Mouse (Mus musculus) forebrain, embryonic 13.5 days (tissue): ENCODE measurements at regions not wholly inside any gene's neighbourhood (a gene's known extent, or its start where the extent isn't known, plus 50 kb on each side); places are given as distances from the start of the nearest gene placed in this dataset.
A peak's percentile ranks its signal among the peaks of the same experiment; 100 is the strongest.

Source experiments
- ATAC-seq: fragments of 200-750 bp; cut with Nextera tagmentation; 2 replicates; pipeline ENCODE4 v1.8.0; 2017
- H3K27ac ChIP-seq: fragments of 300-500 bp; sonication (generic); 2 replicates; pipeline ENCODE4 v1.5.1; 2015; ENCODE audit warnings: inconsistent platforms, mild to moderate bottlenecking, moderate library complexity
- H3K27me3 ChIP-seq: fragments of 300-500 bp; sonication (generic); 2 replicates; pipeline ENCODE4 v1.6.1; 2015; ENCODE audit warnings: mild to moderate bottlenecking, inconsistent platforms
- H3K36me3 ChIP-seq: fragments of 300-500 bp; sonication (generic); 2 replicates; pipeline ENCODE4 v1.6.1; 2015; ENCODE audit warnings: mild to moderate bottlenecking, inconsistent platforms; ENCODE audit not compliant: poor library complexity, severe bottlenecking
- H3K4me1 ChIP-seq: fragments of 300-500 bp; sonication (generic); 2 replicates; pipeline ENCODE4 v1.6.1; 2015; ENCODE audit warnings: inconsistent platforms
- H3K4me2 ChIP-seq: fragments of 300-500 bp; sonication (generic); 2 replicates; pipeline ENCODE4 v1.6.1; 2015; ENCODE audit warnings: inconsistent platforms, mild to moderate bottlenecking, moderate library complexity
- H3K4me3 ChIP-seq: fragments of 300-500 bp; sonication (generic); 2 replicates; pipeline ENCODE4 v1.5.1; 2015; ENCODE audit warnings: mild to moderate bottlenecking, inconsistent platforms
- H3K9ac ChIP-seq: fragments of 300-500 bp; sonication (generic); 2 replicates; pipeline ENCODE4 v1.6.1; 2015; ENCODE audit warnings: mild to moderate bottlenecking, inconsistent platforms
- H3K9me3 ChIP-seq: fragments of 300-500 bp; sonication (generic); replicated peaks from 2 replicates; pipeline ENCODE4 v1.6.1; 2016; ENCODE audit warnings: inconsistent platforms
- WGBS: fragments of 180-500 bp; shearing (Covaris S2); methylation state at CpG from one replicate; pipeline ENCODE4 v1.1.7; 2015; 5-methylcytosine and 5-hydroxymethylcytosine counted together

DNA sequence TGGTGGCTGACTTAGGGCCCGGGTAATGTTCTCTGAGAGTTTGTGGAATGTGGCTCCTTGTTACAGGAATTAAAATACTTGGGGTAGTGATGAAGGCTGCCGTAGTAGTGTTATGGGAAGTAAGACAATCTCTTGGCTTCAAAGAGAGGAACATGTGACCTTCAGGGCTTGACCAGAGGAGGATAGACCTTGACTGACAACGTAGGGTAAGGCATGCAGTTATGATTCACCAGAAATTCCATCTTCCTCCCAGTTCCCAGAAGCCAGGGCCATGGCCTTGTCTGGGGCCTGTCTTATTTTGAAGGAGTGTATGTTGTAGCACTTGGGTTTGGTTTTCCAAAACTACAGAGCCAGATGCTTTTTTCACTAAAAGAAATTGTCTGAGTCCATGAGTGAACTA lies 1370.1 kb upstream of the A1bg start:
- WGBS, result 87% methylated on average over 3 of the region's 3 CpGs
- Histone ChIP-seq H3K9me3 (no peaks in the 10 kb centered on the region), H3K4me2 (no peak overlapping the region), H3K36me3 (no peaks in the 10 kb centered on the region), H3K4me1 (peaks cover 11% of the 10 kb centered on the region), H3K9ac (no peak overlapping the region), H3K4me3 (no peak overlapping the region), H3K27me3 (no peaks in the 10 kb centered on the region), H3K27ac (no peak overlapping the region)
- no peak for ATAC-seq

DNA sequence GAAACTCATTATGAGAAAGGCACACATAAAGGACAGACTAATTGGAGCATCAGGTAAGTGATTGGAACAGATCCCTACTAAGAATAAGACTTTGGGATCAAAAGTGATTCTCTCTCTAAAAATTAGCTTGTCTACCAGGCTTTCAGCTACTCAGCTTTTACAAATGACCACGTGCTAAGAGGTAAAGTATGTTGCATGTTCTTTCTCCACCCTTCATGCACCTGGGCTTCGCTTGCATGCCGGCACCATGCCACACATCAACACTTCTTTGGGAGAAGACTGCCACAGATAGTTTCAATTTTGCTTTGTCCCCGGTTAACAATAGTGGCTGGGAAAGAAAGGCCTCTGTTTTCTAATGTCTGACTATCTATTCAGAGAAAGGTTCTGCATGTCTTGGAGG lies 1367.9 kb upstream of the A1bg start:
- H3K4me1 ChIP-seq, result peaks cover 15% of the 10 kb centered on the region
- no peaks in the 10 kb centered on the region for H3K36me3 ChIP-seq
- H3K4me3 ChIP-seq, result no peak overlapping the region
- H3K9ac ChIP-seq, result no peak overlapping the region
- H3K27me3 ChIP-seq, result no peaks in the 10 kb centered on the region
- no peak overlapping the region for H3K27ac ChIP-seq
- 83% methylated on average over 4 of the region's 4 CpGs for WGBS
- ATAC-seq, result no peak
- no peak overlapping the region for H3K4me2 ChIP-seq
- H3K9me3 ChIP-seq, result no peaks in the 10 kb centered on the region

DNA sequence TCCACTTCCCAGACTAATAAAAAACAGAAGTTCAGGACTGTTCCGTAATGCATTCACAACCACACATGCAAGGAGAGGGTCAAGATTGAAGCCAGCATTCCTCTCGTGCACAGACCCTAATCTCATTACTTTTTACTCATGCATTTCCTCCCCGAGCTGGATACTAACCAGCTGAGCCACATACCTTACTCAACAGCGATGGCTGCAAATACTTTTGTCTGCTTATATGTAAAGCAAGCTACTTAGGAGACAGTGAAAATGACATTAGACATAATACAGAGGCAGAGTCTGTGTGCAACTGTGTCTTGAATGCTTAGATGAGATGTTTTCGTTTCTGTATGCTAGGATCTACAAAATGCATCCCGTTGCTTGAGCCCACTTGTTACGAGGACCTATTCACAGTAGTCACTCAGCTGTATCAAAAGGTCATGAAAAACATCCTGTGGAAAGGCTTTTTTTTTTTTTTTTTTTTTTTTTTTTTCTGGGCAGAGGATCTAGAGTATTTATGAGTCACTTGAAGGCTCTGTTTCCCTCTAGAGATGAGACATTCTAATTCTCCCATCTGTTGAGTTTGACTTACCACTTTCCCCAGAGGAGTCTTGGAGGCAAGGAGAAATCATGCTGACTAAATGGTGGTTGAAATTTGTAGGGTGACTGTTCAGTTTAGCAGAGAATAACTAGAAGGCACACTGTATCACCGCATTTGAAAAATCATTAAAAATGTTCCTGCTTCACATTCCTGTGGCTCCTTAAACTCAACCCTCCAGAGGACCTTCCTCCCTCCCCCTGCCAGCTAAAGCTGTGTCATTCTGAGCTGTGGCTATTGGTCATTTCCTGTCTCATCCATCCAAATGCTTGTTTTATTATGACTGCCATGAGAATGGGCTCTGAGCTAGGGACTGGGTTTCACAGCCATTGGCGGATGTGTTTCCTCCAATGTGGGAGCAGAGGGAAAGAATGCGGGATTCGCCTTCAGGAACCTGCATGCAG lies 1364.1 kb upstream of the A1bg start:
- Histone ChIP-seq H3K4me2 (no peak overlapping the region), H3K9ac (no peak overlapping the region), H3K4me3 (no peak overlapping the region), H3K9me3 (no peaks in the 10 kb centered on the region), H3K27me3 (no peaks in the 10 kb centered on the region), H3K4me1 (peaks cover 27% of the 10 kb centered on the region), H3K27ac (no peak overlapping the region), H3K36me3 (no peaks in the 10 kb centered on the region)
- 48% methylated on average over 11 of the region's 11 CpGs for WGBS
- no peak for ATAC-seq

DNA sequence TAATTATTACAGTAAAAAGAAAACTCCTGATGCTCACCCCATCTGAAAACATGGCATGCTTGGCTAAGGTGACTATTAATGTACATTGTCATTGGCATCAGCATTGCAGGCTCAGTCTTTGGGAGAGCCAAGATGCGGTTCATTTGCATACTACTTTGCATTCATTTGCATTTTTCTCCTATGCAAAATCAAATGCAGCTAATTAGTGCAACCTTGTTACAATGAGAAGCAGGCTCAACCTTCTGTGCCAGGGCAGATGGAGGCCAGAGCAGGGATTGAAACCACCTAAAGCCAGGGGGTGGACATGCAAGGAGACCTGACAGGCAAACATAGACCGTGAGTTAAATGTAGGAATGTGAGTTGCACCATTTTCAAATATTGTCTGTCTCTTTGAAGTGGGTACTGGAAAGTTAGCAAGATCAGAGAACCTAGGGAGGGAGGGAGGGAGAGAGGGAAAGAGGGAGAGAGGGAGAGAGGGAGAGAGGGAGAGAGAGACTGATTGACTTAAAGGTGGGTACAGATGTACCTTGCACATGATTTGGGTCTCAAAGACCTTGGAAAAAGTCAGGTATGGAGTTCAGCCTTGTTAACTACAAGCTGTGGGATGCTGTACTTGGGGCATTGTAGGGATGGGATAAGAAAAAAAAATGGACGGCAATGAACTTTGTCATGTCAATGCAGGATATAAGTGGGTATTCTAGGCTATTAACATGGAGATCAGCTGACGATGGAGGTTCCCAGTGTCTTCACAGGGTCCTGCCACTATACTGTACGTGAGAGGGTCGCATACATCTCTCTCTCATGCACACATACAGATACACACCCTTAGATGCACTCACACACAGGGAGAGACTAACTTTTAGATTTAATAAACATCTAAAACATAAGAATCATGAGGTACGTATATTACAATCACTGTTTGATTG lies 1362.1 kb upstream of the A1bg start:
- Histone ChIP-seq H3K9ac (no peak overlapping the region), H3K9me3 (no peaks in the 10 kb centered on the region), H3K36me3 (no peaks in the 10 kb centered on the region), H3K4me1 (peaks cover 27% of the 10 kb centered on the region), H3K27me3 (no peaks in the 10 kb centered on the region), H3K4me3 (no peak overlapping the region), H3K27ac (peak overlapping the region; percentile 57), H3K4me2 (no peak overlapping the region; the same call in 1 of the 2 replicates)
- ATAC-seq, result peak; percentile 92
- WGBS, result 70% methylated on average over 7 of the region's 7 CpGs

DNA sequence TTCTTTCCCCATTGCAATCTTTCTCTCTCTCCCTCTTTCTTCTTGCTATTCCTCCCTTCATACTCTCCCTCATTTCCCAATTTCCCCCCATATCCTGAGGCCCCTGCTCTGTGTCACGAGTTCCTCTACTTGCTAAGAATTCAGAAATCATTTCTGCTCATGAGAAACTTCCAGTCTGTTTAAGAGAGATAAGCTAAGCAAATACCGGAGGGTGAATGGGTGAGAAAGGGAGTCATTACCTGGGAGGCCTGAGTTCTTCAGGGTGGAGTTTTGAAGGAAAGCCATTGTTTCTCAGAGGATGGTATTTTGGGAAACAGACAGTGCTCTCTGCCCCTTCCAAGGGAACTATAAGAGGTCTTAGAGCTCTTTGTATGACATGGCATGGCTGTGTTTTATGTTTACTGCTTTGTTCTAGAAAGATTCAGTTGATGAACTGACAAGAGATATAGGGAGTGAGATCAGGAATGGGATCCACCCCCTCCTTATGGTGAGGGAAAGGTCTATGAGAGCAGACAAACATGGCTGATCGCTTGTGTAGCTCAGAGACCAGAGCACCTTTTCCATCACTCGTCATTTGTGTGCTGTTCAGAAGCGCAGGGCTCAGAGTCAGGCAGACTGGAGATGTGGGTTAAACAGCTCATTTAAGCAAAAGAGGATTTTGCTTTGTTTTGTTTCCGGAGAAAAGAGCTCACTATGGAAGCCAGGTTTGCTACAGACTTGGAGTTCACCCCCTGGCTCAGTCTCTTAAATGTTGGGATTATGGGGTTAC lies 1361.0 kb upstream of the A1bg start:
- peak overlapping the region; percentile 57 for H3K27ac ChIP-seq
- WGBS, result 38% methylated on average over 6 of the region's 6 CpGs
- peak; percentile 61 for ATAC-seq
- no peak overlapping the region; the same call in 1 of the 2 replicates for H3K4me2 ChIP-seq
- no peak overlapping the region for H3K9ac ChIP-seq
- H3K4me3 ChIP-seq, result no peak overlapping the region
- H3K9me3 ChIP-seq, result no peaks in the 10 kb centered on the region
- no peaks in the 10 kb centered on the region for H3K27me3 ChIP-seq
- H3K4me1 ChIP-seq, result peaks cover 27% of the 10 kb centered on the region
- no peaks in the 10 kb centered on the region for H3K36me3 ChIP-seq

DNA sequence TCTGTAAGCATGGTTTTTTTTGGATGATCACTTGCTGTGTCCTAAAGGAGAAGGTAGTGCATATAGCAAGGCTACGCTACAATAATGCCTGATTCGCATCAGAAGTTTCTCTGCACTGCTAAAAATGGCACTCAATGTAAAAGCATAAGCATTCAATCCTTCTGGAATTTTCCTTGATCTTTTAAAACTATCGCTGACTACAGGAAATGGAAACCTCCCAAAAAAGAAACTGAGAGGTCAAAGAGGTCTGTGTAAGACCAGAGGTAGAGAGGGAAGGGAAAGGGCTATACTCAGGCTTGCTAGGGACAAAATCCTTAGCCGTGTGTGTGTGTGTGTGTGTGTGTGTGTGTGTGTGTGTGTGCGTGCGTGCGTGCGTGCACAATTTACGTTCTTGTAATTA lies 1359.8 kb upstream of the A1bg start:
- 74% methylated on average over 9 of the region's 9 CpGs for WGBS
- no peaks in the 10 kb centered on the region for H3K27me3 ChIP-seq
- peaks cover 27% of the 10 kb centered on the region for H3K4me1 ChIP-seq
- H3K4me3 ChIP-seq, result no peak overlapping the region
- no peak for ATAC-seq
- H3K9me3 ChIP-seq, result no peaks in the 10 kb centered on the region
- no peak overlapping the region for H3K9ac ChIP-seq
- H3K27ac ChIP-seq, result no peak overlapping the region
- H3K4me2 ChIP-seq, result no peak overlapping the region
- no peaks in the 10 kb centered on the region for H3K36me3 ChIP-seq

DNA sequence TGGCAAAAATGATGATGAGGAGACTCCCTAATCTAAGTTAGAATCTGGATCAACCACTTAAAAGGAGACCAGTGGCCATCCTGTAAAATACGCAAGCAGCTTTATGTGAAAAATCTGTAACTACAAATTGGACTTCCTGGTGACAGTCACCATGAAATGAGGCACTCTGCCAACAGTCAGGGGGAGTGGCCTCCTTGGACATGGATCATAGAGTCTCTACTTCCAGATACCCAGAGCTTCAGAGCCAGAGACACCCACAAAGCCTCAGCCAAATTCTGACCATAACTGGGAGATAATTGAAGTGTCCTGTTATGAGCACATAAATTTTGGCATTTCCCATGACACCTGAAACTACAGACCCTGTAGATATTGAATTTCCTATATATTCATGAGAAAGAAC lies 1359.3 kb upstream of the A1bg start:
- Histone ChIP-seq H3K4me1 (peaks cover 27% of the 10 kb centered on the region), H3K9ac (no peak overlapping the region), H3K27ac (no peak overlapping the region), H3K4me2 (no peak overlapping the region), H3K27me3 (no peaks in the 10 kb centered on the region), H3K4me3 (no peak overlapping the region), H3K9me3 (no peaks in the 10 kb centered on the region), H3K36me3 (no peaks in the 10 kb centered on the region)
- 82% methylated on average over 1 of the region's 1 CpGs for WGBS
- no peak for ATAC-seq

DNA sequence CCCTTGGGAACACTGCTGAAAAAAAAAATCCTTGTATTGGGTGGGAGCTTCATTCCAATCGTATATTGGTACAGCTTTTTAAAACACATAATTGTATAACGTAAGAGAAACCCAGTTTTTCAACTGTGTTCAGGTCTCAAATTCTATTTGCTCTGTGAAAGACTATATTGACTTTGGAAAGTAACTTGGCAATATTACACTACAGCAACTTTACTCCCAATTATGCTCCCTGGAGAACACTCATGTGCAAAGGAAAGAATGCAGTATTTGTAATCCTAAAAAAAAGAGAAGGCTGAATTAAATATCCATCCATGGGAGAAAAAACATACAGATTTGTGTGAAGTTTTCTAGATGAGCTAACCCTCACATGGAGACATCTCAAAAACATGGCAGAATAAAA lies 1356.7 kb upstream of the A1bg start:
- H3K36me3 ChIP-seq, result no peaks in the 10 kb centered on the region
- no peak overlapping the region for H3K4me3 ChIP-seq
- peaks cover 13% of the 10 kb centered on the region for H3K4me1 ChIP-seq
- no peak overlapping the region for H3K4me2 ChIP-seq
- ATAC-seq, result no peak
- 88% methylated on average over 2 of the region's 2 CpGs for WGBS
- H3K9me3 ChIP-seq, result no peaks in the 10 kb centered on the region
- H3K9ac ChIP-seq, result no peak overlapping the region
- H3K27me3 ChIP-seq, result no peaks in the 10 kb centered on the region
- H3K27ac ChIP-seq, result no peak overlapping the region

DNA sequence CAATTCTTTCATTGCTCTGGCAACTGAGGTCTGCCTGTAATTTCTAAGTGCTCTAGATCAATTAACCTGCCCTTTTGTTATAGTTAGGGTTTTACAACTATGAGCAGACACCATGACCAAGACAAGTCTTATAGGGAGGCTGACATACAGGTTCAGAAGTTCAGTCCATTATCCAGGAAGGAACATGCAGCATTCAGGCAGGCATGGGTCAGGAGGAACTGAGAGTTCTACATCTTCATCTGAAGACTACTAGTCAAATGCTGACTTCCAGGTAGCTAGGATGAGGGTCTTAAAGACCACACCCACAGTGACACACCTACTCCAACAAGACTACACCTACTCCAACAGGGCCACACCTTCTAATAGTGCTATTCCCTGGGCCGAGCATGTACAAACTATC lies 1352.0 kb upstream of the A1bg start:
- Histone ChIP-seq H3K9me3 (no peaks in the 10 kb centered on the region), H3K27me3 (no peaks in the 10 kb centered on the region), H3K4me2 (no peak overlapping the region), H3K9ac (no peak overlapping the region), H3K36me3 (no peaks in the 10 kb centered on the region), H3K4me1 (no peaks in the 10 kb centered on the region), H3K4me3 (no peak overlapping the region), H3K27ac (no peak overlapping the region)
- ATAC-seq, result no peak
- WGBS, result 89% methylated on average over 1 of the region's 1 CpGs

DNA sequence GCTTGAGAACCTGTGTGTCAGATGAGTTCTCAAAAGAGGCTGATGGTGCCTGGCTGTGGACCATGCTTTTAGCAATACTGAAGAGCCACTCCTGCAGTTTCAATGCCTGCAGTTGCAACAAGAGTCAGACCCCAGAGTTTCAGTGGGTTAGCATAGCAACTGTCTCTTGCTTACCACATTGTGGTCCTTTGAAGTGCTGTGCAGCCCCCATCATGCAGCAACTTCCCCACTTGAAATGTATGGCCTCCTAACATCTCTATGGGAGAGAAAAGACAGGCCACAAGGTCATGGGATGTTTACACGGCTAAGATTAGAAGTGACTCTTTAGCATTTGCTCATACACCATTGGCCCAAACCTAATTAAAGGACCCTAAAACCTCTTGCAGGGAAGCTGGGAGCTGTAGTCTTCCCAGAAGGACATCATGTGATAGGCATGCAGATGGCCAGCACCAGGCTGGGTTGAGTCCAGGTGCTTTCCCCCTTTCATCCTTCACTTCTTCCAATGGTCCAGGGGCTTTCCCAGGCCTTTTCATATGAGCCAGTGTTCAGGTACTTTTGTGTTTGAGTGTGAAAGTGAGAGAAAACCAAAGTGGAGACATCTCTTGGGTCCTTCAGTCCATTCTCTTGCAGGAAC lies 1351.2 kb upstream of the A1bg start:
- no peak overlapping the region for H3K4me2 ChIP-seq
- WGBS, result 89% methylated on average over 1 of the region's 1 CpGs
- no peak for ATAC-seq
- H3K27ac ChIP-seq, result no peak overlapping the region
- H3K9me3 ChIP-seq, result no peaks in the 10 kb centered on the region
- H3K27me3 ChIP-seq, result no peaks in the 10 kb centered on the region
- no peak overlapping the region for H3K4me3 ChIP-seq
- H3K36me3 ChIP-seq, result no peaks in the 10 kb centered on the region
- no peak overlapping the region for H3K9ac ChIP-seq
- H3K4me1 ChIP-seq, result no peaks in the 10 kb centered on the region

DNA sequence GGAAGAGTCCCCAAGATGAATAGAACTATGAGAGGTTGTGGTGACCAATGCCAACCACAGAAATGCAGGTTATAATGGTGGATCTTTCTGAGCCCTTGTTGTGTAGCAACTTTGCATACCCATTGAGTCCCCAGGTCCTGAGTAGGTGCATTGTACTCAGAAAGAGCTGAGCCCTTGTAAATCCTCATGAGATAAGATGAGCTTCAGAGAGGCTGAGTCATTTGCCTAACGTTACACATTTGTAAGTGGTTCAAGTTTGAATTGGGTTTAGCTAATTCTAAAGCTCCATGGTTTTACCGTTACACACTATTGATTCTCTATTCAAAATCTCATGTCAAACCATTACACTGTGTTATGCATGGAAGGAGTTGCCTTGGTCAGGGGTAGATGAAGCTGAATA lies 1349.9 kb upstream of the A1bg start:
- no peak overlapping the region for H3K9ac ChIP-seq
- no peak overlapping the region for H3K4me2 ChIP-seq
- WGBS, result 89% methylated on average over 2 of the region's 2 CpGs
- H3K36me3 ChIP-seq, result no peaks in the 10 kb centered on the region
- H3K27me3 ChIP-seq, result no peaks in the 10 kb centered on the region
- no peaks in the 10 kb centered on the region for H3K9me3 ChIP-seq
- H3K27ac ChIP-seq, result no peak overlapping the region
- H3K4me3 ChIP-seq, result no peak overlapping the region
- ATAC-seq, result no peak
- H3K4me1 ChIP-seq, result no peaks in the 10 kb centered on the region
